Mouse (Mus musculus) retina, embryonic 14.5 days (tissue): ENCODE measurements around the gene BC035044.
"Not testable (repeated sequence)": the region's sequence is repeated elsewhere in the genome, so short reads cannot be mapped to it uniquely, and the experiment has no call there.

ENCODE experiments used
- DNase-seq: peaks from one replicate; pipeline ENCODE4 v3.0.0-alpha.2; 2015; ENCODE audit warnings: low spot score

Gene BC035044

GRCm38 (mm10) chr6:128850671-128851070, 40.3 kb downstream of the BC035044 start:
- DNase-seq = no peak

- peak; percentile 88 for DNase-seq
Observed at GRCm38 (mm10) chr6:128849902-128850301, 41.0 kb downstream of the BC035044 start.

- no peak for DNase-seq
Observed at GRCm38 (mm10) chr6:128847401-128847800, 43.5 kb downstream of the BC035044 start.

- no peak for DNase-seq
Observed at GRCm38 (mm10) chr6:128845998-128846542, 44.9 kb downstream of the BC035044 start.

DNA sequence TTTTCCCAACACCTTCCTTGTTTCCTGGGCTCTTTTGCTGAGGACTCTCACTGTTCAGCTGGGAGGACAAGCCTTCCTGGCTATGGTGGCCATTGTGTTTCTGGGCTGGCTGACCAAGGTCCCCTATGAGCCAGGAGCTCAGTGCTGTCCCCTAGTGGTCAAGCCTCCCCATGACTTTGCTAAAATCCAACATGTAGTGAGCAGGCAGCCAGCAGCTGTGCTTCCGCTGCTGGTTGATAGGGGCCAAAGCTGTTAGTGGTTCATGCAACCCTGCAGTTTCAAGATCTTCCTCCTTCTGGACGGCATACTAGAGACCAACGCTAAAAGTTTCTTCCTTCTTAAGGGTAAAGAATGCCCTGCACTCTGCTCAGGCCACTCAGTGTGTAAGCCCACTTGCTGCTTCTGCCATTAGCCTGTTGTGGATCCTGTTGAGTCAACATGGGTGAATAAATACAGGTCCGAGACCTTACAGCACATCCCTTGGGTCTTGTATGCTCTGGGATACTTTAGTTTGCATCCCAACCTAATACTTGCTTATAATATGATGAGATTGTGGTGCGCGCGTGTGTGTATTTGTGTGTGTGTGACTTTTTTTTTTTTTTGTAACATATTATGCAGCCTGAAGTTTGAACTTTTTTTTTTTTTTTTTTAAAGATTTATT, 45.5 kb downstream of the BC035044 start:
- peak; percentile 99 for DNase-seq

DNA sequence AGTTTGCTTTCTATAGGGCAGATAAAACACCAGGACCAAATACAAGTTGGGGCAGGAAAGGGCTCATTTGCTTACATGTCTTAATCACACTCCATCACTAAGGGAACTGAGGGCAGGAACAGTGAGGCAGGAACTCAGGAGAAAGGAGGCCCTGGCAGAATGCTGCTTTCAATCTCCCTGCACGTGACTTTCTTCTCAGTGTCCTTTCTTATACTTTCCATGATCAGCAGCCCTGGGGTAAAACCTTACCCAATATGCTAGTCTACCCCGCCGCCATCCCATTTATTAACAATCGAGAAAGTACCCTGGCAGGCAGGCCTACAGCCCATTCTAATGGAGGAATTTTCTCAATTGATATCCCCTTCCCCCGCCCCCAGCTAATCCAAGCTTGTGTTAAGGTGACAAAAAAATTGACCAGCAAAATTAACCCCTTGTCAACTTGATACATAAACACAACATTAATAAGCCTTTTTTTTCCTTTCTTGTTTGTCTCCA, 46.3 kb downstream of the BC035044 start:
- no peak for DNase-seq

- peak; percentile 16 for DNase-seq
Observed at GRCm38 (mm10) chr6:128844131-128844530, 46.8 kb downstream of the BC035044 start.

DNA sequence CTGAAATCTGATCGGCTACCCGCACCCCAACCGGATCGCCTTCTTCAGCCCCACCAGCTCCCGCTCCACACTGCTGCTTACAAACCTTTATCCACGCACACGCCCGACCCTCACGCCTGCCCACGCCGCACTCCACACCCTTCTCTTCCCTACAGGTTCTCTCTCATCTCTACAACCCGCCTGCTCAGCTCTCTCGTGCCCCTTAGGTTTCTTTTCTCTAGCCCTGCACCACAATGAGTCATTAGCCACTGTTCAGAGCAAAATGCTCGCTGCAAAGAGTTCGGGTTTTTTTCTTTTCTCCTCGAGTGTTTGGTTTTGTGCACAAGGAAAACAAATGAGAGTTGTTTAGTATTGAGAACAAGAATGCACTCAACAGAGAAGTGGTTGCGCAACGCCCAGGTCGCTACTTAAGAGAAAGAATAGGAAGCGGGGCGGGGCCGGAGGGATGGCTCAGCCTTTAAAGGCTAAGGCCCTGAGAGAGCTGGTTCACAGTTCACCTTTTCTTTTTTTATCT, 47.4 kb downstream of the BC035044 start:
- DNase-seq = peak; percentile 74

- peak; percentile 98 for DNase-seq
Observed at GRCm38 (mm10) chr6:128842945-128843478, 47.9 kb downstream of the BC035044 start.

- no peak for DNase-seq
Observed at GRCm38 (mm10) chr6:128842356-128842944, 48.5 kb downstream of the BC035044 start.

GRCm38 (mm10) chr6:128841327-128842089, 49.4 kb downstream of the BC035044 start:
- peak; percentile 35 for DNase-seq

DNA sequence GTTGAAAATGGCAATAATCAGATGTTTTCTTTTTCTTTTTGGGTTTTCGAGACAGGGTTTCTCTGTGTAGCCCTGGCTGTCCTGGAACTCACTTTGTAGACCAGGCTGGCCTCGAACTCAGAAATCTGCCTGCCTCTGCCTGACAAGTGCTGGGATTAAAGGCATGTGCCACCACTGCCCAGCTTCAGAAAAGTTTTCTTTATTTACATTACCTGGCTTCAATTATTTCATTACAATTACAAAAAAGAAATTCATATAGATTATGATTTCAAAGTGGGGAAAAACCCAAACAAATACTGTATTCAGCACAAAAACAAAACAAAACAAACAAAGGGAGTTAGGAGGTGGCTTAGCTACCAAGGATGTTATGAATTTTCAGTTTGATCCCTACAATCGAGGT, 50.3 kb downstream of the BC035044 start:
- not testable (repeated sequence) for DNase-seq

- DNase-seq = no peak
Observed at GRCm38 (mm10) chr6:128839921-128840320, 51.0 kb downstream of the BC035044 start.

DNA sequence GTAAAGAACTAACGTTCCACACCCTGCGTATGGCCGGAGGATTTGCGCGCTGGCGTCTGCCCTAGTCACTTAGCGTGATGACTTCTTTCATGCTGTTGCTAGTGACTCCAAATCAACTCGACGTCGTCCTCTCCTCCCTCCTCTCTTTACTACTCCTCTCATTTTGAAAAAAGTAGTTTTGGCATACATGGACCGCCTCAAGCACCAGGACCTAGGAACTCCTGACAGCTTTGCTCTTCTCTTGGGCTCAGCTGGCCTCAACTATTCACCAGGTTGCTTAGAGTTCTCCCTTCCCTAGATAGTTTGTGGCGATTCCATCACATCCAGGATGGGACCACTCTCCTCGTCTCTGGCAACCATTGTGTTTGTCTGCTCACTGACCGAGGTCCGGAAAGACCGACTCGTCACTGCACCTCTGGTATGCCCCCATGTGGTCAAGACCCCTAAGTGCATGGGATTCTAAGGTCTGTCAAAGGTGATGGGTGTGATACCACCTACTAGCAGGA, 51.6 kb downstream of the BC035044 start:
- DNase-seq = peak; percentile 94

DNA sequence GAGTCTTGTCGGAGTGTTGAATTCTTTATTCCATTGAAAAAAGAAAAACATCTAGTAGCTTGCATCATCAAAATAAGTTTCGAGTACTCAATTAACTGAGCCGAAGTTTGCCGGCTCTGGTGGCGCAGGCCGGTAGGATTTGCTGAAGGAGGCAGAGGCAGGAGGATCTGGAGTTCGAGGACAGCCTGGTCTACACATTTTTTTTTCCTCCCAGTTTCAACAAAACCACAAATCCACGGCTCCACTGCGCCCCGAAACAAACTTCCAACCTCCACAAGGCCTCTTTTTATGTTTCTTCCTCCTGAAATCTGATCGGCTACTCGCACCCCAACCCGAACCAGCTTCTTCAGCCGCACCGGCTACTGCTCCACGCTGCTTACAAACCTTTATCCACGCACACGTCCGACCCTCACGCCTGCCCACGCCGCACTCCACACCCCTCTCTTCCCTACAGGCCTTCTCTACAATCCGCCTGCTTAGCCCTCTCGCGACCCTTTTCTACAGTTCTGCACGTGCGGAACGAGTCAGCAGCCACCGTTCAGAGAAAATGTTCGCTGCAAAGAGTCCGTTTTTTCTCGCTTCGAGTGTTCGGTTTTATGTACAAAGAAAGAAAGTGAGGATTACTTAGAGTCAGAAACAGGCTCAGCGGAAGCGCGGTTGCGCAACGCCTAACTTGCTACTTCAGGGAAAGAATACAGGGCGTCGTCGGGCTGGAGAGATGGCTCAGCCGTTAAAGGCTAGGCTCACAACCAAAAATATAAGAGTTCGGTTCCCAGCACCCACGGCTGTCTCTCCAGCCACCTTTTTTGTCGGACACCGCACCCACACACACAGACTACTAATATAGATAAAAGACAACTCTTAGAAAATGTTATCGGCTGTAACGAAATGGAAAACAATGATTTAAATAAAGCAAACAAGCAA, 52.3 kb downstream of the BC035044 start:
- DNase-seq = peak; percentile 95

DNA sequence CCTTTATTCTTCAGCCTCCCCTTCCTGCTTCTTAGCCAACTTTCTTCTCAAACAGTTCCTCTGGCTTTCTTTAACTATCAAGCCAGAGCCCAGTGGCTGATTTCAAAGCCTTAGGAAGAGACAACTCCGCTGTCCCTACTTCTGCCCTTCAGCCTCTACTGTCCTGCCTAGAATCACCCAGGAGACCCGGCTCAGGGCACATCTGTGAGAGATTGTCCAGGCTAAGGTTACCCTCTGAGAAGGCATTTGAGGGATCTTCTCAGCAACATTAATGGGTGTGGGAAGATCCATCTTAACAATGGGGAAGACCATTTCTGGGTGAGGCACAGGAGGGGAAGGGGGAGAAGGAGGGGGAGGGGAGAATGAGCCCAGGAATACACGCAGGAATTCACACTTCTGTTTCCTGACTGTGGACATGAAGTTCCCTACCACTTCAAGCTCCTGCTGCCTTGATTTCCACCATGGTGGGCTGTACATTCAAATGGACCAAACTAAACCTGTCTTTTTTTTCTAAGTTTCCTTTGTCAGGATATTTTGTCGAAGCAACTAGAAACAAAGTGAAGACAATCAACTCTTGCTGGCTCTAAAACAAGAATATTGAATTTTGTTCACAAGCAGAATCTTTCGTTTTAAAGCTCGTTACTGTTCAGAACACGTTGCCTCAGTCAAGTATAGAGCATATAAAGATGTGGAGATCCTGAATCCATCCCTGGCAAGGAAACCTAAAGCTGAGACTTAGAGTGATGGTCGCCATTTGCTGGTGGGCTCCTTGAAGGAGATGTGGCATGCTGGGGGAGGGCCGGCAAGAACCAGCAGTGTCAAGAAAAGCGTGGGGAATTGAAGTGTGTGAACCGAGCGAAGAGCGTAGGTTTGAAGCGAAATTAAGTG, 53.2 kb downstream of the BC035044 start:
- peak; percentile 73 for DNase-seq

DNA sequence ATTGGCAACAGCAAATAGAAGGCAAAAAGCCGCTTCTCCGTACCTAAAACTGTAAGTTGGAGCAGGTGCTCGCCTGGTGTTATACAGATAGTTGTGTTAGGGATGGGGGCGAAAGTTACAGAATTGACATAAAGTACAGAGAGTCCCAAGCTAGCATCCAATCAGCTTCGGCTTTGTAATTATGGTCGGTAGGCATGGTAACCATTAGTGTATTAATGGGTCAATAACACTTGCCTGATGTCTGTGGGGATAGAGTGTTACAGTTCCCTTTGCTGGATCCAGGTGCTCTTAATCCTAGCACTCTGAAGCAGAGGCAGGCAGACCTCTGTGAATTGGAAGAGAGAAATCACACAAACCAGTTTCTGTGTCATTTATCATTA, 54.0 kb downstream of the BC035044 start:
- DNase-seq = peak; percentile 37

DNA sequence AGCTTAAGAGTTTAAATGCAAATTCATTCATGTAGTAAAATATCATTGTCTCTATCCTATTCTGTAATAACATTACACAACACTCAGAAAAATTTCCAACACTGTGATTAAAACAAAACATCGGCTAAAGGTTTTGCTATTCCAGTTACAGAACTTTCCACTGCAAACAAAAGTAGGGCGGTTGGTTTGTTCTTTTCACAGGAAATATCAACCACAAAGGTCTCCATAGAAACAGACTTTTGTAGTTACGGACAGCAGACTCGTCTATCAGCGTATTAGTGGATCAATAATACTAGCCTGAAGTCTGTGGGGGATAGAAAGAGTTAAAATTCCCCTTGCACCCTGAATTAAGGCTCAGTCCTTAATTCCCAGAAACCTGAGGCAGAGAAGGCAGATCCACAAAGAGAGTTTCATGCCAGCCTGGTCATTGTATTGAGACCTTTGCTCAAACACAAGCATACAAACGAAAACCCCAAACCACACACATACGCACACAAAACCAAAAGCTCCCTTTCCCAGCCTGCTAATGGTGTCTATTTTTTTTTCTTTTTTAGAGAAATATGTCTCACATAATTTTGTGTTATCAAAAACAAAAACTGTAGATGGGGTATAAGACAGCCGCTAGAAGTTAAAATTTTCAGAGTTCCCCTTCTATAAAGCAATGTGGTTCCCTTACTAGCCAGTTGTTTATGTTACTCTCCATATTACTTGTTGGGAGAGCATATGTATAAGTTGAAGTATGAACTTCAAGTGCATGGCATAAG, 54.6 kb downstream of the BC035044 start:
- DNase-seq = no peak

- DNase-seq = no peak
Observed at GRCm38 (mm10) chr6:128835571-128835970, 55.4 kb downstream of the BC035044 start.
